Mouse (Mus musculus) small intestine, adult 2 months (tissue): ENCODE measurements around the gene Adgra3.

ENCODE experiments used
- CTCF ChIP-seq: fragments of 200-500 bp; IDR thresholded peaks from 2 replicates; pipeline ENCODE4 v1.5.1; 2012; ENCODE audit warnings: low read depth, mild to moderate bottlenecking, control low read depth, inconsistent platforms, low read length, moderate library complexity, mixed read lengths; ENCODE audit not compliant: insufficient replicate concordance, insufficient read length; ENCODE audit errors: extremely low read depth
- POLR2A ChIP-seq: fragments of 200-500 bp; IDR thresholded peaks from 2 replicates; pipeline ENCODE4 v1.6.1; 2012; ENCODE audit warnings: low read depth, mild to moderate bottlenecking, control low read depth, inconsistent platforms, low read length, moderate library complexity

- TF ChIP-seq CTCF = no peak
- TF ChIP-seq POLR2A = no peak
Measured at GRCm38 (mm10) chr5:50039521-50039920, 19.3 kb downstream of the Adgra3 start.
